Mouse (Mus musculus) subcutaneous adipose tissue, adult 2 months (tissue): ENCODE data around the gene Arid3a. TPM values are rescaled to one million over a fixed set of nuclear protein-coding genes. Genes with fewer than 3 reads are reported as not detected.

Experiments
- polyA plus RNA-seq: library from polyadenylated mRNA; depleted of rRNA; stranded (reverse); fragments of >200 nt; gene quantifications from 2 replicates; pipeline ENCODE4 v1.2.3, GENCODE M21; 2012; ENCODE audit warnings: low replicate concordance; rRNA removed

Arid3a gene
- 3.0 and 9.3 TPM in 2 replicates for polyA plus RNA-seq

DNA sequence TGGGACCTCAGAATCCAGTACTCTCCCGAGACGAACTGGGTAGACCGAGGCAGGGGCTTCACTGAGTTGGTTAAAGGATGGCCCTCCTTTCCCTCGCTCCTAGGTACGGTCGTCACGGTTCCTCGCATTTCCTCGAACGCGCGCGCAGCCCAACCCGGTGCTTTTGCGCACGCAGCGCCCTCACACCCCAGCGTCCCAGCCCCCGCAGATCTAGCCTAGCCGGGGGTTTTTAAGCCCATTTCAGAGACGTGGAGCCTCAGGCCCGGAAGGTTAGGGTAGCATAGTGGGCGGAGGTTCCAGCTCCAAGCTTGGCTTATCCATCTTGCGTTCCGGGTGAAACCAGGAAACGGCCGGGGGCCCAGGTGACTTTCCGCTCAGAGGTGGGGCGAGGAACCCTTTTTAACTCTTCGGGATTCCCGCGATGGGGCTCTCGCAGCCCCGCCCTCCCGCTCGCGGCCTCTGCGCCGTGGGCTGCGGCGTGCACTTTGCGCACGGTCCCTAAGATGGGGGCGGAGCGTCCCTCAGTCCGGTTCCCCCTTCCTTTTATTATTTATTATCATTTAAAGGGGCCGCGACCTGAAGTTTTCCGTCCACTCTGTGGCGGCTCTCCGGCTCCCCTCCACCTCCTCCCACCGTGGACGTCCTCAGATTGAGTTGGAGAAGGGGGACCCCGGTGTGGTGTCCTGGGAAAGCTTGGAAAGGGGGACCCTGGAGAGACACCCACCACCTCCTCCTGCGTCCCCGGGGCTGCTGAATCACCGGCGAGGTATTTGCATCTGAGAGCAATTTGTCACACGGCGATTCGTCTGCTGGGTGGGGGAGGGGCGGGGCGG is at the start of gene Arid3a:
Arid3a (plus strand) TSS at position 553 of the 833 bp plus-strand sequence.

GRCm38 (mm10) chr10:79886054-79886453 is 40.8 kb upstream of the Arid3a start, which contains the start of gene Elane:
Gene Elane (plus strand): TSS chr10:79886247.

GRCm38 (mm10) chr10:79890670-79891069 is 36.2 kb upstream of the Arid3a start, which contains the start of gene Cfd:
Gene Cfd (plus strand): TSS chr10:79890853.

GRCm38 (mm10) chr10:79908167-79909091 is 18.4 kb upstream of the Arid3a start, which contains the start of gene Med16:
Gene Med16 (minus strand): TSS chr10:79908923.

GRCm38 (mm10) chr10:79910556-79910955 is 16.3 kb upstream of the Arid3a start, which contains the start of gene Gm26602:
Gene Gm26602 (plus strand): TSS chr10:79910856.

GRCm38 (mm10) chr10:79916808-79917531 is 9.9 kb upstream of the Arid3a start, which contains the start of gene Kiss1r:
Gene Kiss1r (plus strand): TSS chr10:79916971.

DNA sequence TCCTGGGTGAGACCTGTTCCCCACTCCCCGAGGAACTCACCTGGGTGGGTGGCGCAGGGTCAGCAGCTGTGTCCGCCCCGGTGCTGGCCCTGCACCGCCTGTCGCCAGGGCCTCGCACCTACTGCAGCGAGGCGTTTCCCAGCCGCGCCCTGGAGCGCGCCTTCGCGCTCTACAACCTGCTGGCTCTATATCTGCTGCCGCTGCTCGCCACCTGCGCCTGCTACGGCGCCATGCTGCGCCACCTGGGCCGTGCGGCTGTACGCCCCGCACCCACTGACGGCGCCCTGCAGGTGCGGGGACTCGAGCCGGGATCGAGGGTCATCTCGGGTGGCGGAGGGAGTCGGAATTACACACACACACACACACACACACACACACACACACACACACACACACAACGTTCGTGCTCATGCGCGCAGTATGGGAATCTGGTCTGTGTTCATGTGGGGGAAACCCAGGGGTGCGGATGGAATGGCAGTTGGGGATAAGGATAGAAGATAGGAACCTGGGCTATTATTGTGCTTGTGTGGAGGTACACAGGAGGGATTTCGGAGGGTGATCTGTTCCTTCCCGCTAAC is 5.8 kb upstream of the Arid3a start, which contains the start of gene R3hdm4:
R3hdm4 (minus strand) TSS at position 251 of the 578 bp plus-strand sequence.

DNA sequence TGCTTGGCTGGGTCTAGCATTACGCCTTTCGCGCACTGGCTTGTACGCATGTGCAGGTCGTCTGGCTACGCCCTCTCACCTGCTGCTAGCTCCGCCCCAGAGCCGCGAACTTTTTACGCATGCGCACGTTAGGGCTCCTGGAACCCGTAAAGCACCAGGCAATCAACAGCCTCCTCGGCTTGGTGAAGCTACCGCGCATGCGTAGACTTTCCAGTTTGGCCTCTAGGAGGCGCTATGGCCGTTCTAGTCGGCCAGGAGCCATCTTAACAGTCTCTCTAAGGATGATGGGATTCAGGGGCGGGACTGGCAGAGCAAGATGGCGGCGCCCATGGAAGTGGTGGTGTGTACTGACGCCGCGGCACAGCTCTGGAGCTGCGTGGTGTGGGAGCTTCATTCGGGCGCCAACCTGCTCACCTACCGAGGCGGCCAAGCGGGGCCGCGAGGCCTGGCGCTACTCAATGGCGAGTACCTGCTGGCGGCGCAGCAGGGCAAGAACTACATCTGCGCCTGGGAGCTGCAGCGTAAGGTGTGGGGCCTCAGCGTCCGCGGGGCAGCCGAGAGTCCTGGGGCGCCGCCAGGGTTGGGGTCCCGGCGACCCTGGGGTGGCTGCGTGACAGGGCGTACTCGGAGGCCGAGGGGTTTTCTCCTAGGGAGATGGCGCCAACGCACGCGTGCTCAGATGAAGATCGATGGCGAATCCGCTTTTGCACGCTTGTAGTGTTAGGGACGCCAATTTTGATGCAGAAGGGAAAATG is 33.2 kb downstream of the Arid3a start, which contains the start of gene Wdr18:
Wdr18 (plus strand) TSS at position 306 of the 755 bp plus-strand sequence.

GRCm38 (mm10) chr10:79970415-79971182 is 43.8 kb downstream of the Arid3a start, which contains the start of gene Grin3b:
Gene Grin3b (plus strand): TSS chr10:79970715.

DNA sequence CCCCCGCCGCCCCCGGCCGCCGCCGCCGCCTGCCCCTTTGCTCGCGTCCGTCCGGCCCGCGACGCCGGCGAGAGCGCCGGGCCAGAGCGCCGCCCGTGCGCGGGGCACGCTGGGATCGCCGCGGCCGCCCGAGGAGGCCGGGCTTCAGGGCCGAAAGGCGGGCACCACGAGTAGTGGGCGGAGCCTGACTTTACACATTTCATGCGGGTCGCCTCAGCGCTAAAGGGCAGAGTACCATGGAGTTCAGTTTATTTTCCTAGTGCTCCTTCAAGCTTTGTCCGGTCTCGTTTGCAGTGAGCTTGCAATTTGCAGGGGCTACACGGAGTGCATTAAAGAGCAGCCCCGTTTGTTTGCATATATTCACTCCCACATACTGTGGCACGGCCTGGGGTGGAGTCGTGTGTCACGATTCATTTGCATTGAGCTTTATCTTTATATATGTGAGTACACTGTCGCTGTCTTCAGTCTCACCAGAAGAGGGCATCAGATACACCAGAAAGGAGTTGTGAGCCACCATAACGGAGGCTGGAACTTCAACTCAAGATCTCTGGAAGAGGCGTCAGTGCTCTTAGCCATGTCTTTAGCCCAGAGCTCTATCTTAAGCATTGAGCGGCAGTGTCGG is 57.5 kb downstream of the Arid3a start, which contains the start of gene Tmem259:
Tmem259 (minus strand) TSS at position 136 of the 622 bp plus-strand sequence.

DNA sequence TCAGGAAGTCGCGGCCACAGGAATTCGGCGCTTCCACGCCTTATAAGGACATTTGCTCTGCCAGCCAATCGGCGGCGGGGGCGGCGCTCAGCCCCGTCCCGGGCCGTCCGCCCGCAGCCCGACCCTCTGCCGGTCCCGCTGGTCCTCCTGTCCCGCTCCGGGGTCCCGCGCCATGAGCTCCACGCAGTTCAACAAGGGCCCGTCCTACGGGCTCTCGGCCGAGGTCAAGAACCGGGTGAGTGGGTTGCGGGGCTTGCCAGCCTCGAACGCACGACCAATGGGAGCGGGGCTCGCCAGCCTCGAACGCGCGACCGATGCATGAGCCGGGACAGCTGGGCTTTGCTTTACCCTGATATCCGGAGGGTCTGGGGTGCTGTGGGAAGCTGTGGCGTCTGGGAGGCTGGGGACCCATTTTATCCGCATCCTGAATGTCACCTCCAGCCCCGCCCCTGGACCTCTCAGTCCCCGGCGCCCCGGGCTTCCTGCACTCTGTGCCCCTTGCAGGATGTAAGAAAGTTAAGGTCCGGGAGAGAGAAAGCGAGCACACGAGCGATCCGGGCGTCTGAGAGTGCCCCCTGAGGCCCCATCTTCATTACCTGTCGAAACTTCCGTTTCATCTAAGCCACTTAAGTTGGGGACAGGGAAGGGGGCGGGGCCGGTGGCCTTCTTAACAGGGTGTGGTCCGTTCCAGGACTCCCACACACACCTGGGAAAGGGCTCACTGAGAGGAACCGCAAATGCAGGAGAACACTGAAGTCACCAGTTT is 61.8 kb downstream of the Arid3a start, which contains the start of gene Cnn2:
Cnn2 (plus strand) TSS at position 79 of the 766 bp plus-strand sequence.

DNA sequence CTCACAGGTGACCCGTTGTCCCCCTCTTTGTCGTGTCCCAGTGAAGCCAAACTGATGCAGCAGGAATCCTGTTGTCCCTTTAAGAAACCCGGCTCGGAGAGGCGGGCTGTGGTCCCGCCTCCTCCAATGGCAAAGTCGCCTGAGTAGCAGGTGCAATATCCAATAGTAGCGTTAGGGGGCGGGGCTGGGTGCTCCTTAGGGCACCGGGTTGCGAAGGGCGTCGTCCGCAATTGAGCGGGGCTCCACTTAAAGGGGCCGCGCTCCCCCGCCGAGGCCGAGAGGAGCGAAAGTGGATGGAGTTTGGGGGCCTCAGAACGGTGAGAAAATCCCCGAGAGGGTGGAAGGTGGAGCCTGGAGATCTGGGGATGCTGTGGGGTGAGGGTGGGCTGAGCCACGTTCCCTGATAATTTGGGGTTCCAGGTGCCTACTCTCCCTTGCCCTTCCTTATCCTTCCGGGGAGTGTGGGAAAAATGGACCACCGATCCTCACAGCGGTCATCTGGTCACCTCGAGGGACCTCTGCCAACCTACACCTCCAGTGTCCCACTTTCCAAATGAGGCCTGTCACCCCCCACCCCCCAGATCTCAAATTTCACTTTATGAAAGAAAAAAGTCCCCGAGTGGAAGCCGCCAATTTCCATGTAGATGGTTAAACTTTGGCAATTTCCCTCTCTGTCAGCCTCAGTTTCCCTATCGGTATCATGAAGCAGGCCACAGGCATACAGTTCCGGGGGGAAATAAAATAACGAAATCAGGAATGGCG is 69.6 kb downstream of the Arid3a start, which contains the start of gene Abca7:
Abca7 (plus strand) TSS at position 223 of the 762 bp plus-strand sequence.

Other genes starting within 250 kb of the Arid3a start
- gene Cdc34, start 244.8 kb upstream of the Arid3a start, polyA plus RNA-seq: 199 and 244 TPM in 2 replicates
- gene Gzmm, start 238.0 kb upstream of the Arid3a start, polyA plus RNA-seq: 0.96 and 1.0 TPM in 2 replicates
- 629 and 760 TPM in 2 replicates for gene Bsg, start 222.6 kb upstream of the Arid3a start, polyA plus RNA-seq
- 2.0 and 3.2 TPM in 2 replicates for gene Hcn2, start 210.4 kb upstream of the Arid3a start, polyA plus RNA-seq
- gene Polrmt, start 180.5 kb upstream of the Arid3a start, polyA plus RNA-seq: 53.4 and 66.9 TPM in 2 replicates
- gene Fgf22, start 172.0 kb upstream of the Arid3a start, polyA plus RNA-seq: 0.26 TPM in 1 of 2 replicates, not detected in the other
- gene Rnf126, start 160.1 kb upstream of the Arid3a start, polyA plus RNA-seq: 70.2 and 152 TPM in 2 replicates
- 48.7 and 48.9 TPM in 2 replicates for gene Fstl3, start 149.8 kb upstream of the Arid3a start, polyA plus RNA-seq
- 0.17 and 0.19 TPM in 2 replicates for gene Prss57, start 136.1 kb upstream of the Arid3a start, polyA plus RNA-seq
- gene Palm, start 133.5 kb upstream of the Arid3a start, polyA plus RNA-seq: 79.5 and 127 TPM in 2 replicates
- 0.53 and 9.3 TPM in 2 replicates for gene Misp, start 106.1 kb upstream of the Arid3a start, polyA plus RNA-seq
- gene Ptbp1, start 72.6 kb upstream of the Arid3a start, polyA plus RNA-seq: 143 and 437 TPM in 2 replicates
- gene Prtn3, start 52.6 kb upstream of the Arid3a start, polyA plus RNA-seq: 9.6 and 15.2 TPM in 2 replicates
- gene Plppr3, start 52.4 kb upstream of the Arid3a start, polyA plus RNA-seq: 32.9 and 40.1 TPM in 2 replicates
- gene Elane, start 40.8 kb upstream of the Arid3a start, polyA plus RNA-seq: 1.6 and 3.3 TPM in 2 replicates
- gene Cfd, start 36.2 kb upstream of the Arid3a start, polyA plus RNA-seq: 21,080 and 31,020 TPM in 2 replicates
- gene Med16, start 18.1 kb upstream of the Arid3a start, polyA plus RNA-seq: 55.6 and 79.3 TPM in 2 replicates
- not detected in 2 replicates for gene Gm26602, start 16.2 kb upstream of the Arid3a start, polyA plus RNA-seq
- gene Kiss1r, start 10.1 kb upstream of the Arid3a start, polyA plus RNA-seq: 9.9 and 10.5 TPM in 2 replicates
- gene R3hdm4, start 5.8 kb upstream of the Arid3a start, polyA plus RNA-seq: 145 and 176 TPM in 2 replicates
- gene Wdr18, start 33.1 kb downstream of the Arid3a start, polyA plus RNA-seq: 46.4 and 57.2 TPM in 2 replicates
- gene Grin3b, start 43.7 kb downstream of the Arid3a start, polyA plus RNA-seq: 0.10 and 0.13 TPM in 2 replicates
- gene Tmem259, start 57.3 kb downstream of the Arid3a start, polyA plus RNA-seq: 273 and 278 TPM in 2 replicates
- 63.8 and 191 TPM in 2 replicates for gene Cnn2, start 61.5 kb downstream of the Arid3a start, polyA plus RNA-seq
- 15.1 and 17.4 TPM in 2 replicates for gene Abca7, start 69.5 kb downstream of the Arid3a start, polyA plus RNA-seq
- gene Arhgap45, start 89.6 kb downstream of the Arid3a start, polyA plus RNA-seq: 32.7 and 52.3 TPM in 2 replicates
- gene Polr2e, start 112.8 kb downstream of the Arid3a start, polyA plus RNA-seq: 154 and 220 TPM in 2 replicates
- gene Gpx4, start 120.1 kb downstream of the Arid3a start, polyA plus RNA-seq: 955 and 2,154 TPM in 2 replicates
- gene Sbno2, start 178.5 kb downstream of the Arid3a start, polyA plus RNA-seq: 43.1 and 60.1 TPM in 2 replicates
- gene Stk11, start 188.8 kb downstream of the Arid3a start, polyA plus RNA-seq: 146 and 147 TPM in 2 replicates
- 840 and 867 TPM in 2 replicates for gene Atp5d, start 211.6 kb downstream of the Arid3a start, polyA plus RNA-seq
- gene Cbarp, start 213.8 kb downstream of the Arid3a start, polyA plus RNA-seq: 4.6 and 24.2 TPM in 2 replicates
- 26.8 and 79.7 TPM in 2 replicates for gene Midn, start 221.2 kb downstream of the Arid3a start, polyA plus RNA-seq
- gene Cirbp, start 238.9 kb downstream of the Arid3a start, polyA plus RNA-seq: 85.6 and 156 TPM in 2 replicates
- 11.8 and 12.1 TPM in 2 replicates for gene 1600002K03Rik, start 245.9 kb downstream of the Arid3a start, polyA plus RNA-seq